Mouse (Mus musculus) ES-E14 (cell line): ENCODE data around the gene Arv1. TPM values are rescaled to one million over a fixed set of nuclear protein-coding genes. Genes with fewer than 3 reads are reported as not detected.
A peak's percentile ranks its signal among the peaks of the same experiment; 100 is the strongest.

ENCODE experiments used
- DNase-seq: peaks from one replicate; pipeline ENCODE4 v3.0.0-alpha.2; 2013; ENCODE audit warnings: low read depth, low spot score
- H3K27ac ChIP-seq: 2 replicates; pipeline ENCODE4 v1.5.1; 2012; ENCODE audit warnings: low read depth, mild to moderate bottlenecking, low read length, moderate library complexity, mixed read lengths; ENCODE audit not compliant: poor library complexity, insufficient read depth, severe bottlenecking
- H3K36me3 ChIP-seq: 2 replicates; pipeline ENCODE4 v1.6.1; 2012; ENCODE audit warnings: mild to moderate bottlenecking, low read length, moderate library complexity, mixed read lengths; ENCODE audit not compliant: control insufficient read depth, poor library complexity, insufficient read depth, severe bottlenecking
- H3K4me1 ChIP-seq, 2 experiments: fragments of 150-350 bp in 1 of 2; sonication (generic) in 1 of 2; 2 replicates each; pipeline ENCODE4 v1.6.1; 2012; ENCODE audit warnings: low read length in 2 of 2, mild to moderate bottlenecking in 1 of 2, mixed read lengths in 1 of 2; ENCODE audit not compliant: control insufficient read depth in 2 of 2, insufficient read depth in 2 of 2, poor library complexity in 1 of 2
- H3K4me3 ChIP-seq, 2 experiments: fragments of 150-350 bp in 1 of 2; sonication (generic) in 1 of 2; 2 replicates each; pipeline ENCODE4 v1.5.1; 2012; ENCODE audit warnings: low read length in 2 of 2, low read depth in 1 of 2, mild to moderate bottlenecking in 1 of 2, mixed read lengths in 1 of 2; ENCODE audit not compliant: insufficient read depth in 1 of 2, poor library complexity in 1 of 2, severe bottlenecking in 1 of 2
- H3K9ac ChIP-seq: 2 replicates; pipeline ENCODE4 v1.6.1; 2012; ENCODE audit warnings: low read depth, mild to moderate bottlenecking, low read length, mixed read lengths; ENCODE audit not compliant: poor library complexity, insufficient read depth, severe bottlenecking
- H3K9me3 ChIP-seq: fragments of 150-350 bp; sonication (generic); 2 replicates; pipeline ENCODE4 v1.6.1; 2012; ENCODE audit warnings: low read depth, mild to moderate bottlenecking, low read length; ENCODE audit not compliant: control insufficient read depth, insufficient read depth
- CHD2 ChIP-seq: IDR thresholded peaks from 2 replicates; pipeline ENCODE4 v1.6.1; 2014; ENCODE audit warnings: mild to moderate bottlenecking, low read depth, low read length, inconsistent platforms
- HCFC1 ChIP-seq: IDR thresholded peaks from 2 replicates; pipeline ENCODE4 v1.6.1; 2012; ENCODE audit warnings: low read length, inconsistent platforms, borderline replicate concordance; ENCODE audit not compliant: insufficient read depth
- MAFK ChIP-seq: IDR thresholded peaks from 2 replicates; pipeline ENCODE4 v1.6.1; 2014; ENCODE audit warnings: mild to moderate bottlenecking, low read depth, low read length, inconsistent platforms; ENCODE audit not compliant: insufficient read depth
- ZC3H11A ChIP-seq: IDR thresholded peaks from 2 replicates; pipeline ENCODE4 v1.6.1; 2012; ENCODE audit warnings: low read depth, mild to moderate bottlenecking, inconsistent platforms, low read length, borderline replicate concordance
- ZNF384 ChIP-seq: IDR thresholded peaks from 2 replicates; pipeline ENCODE4 v1.6.1; 2012; ENCODE audit warnings: low read depth, low read length, inconsistent platforms
- in situ Hi-C, 2 experiments: fragments of 600-800 bp; cut with MboI; formaldehyde crosslinking; loops; one replicate each; pipeline ENCODE4 v1.15.1; 2025; ENCODE audit warnings: low sequenced_read_pairs in 2 of 2, inconsistent platforms in 1 of 2; ENCODE audit not compliant: unreplicated experiment in 2 of 2
- total RNA-seq: library from RNA; depleted of rRNA; stranded (reverse); fragments of 300-350 nt; gene quantifications from 2 replicates; pipeline ENCODE4 v1.2.3, GENCODE M21; 2012

Gene Arv1
- total RNA-seq, 1 experiment: 25.1 TPM

- H3K4me1 ChIP-seq: peaks cover 0 to 14% of the 10 kb centered on the region in 2 experiments; a peak in 2 of 4 replicates
- in situ Hi-C loops: no loop called here
- DNase-seq: no peak
Observed at GRCm38 (mm10) chr8:124756153-124756552, 34.2 kb downstream of the Arv1 start.

GRCm38 (mm10) chr8:124756601-124757000 lies 34.7 kb downstream of the Arv1 start:
- Histone ChIP-seq H3K4me3 (no peak overlapping the region), H3K9ac (no peak overlapping the region), H3K4me1 (peaks cover 0 to 14% of the 10 kb centered on the region in 2 experiments; a peak in 2 of 4 replicates), H3K9me3 (no peaks in the 10 kb centered on the region), H3K27ac (peak overlapping the region; percentile 2; the same call in 1 of the 2 replicates), H3K36me3 (no peaks in the 10 kb centered on the region)
- in situ Hi-C loops: no loop called here
- no peak for TF ChIP-seq MAFK
- TF ChIP-seq ZNF384: no peak
- no peak for TF ChIP-seq HCFC1
- TF ChIP-seq ZC3H11A: no peak
- no peak for TF ChIP-seq CHD2
- no peak for DNase-seq

More at GRCm38 (mm10) chr8:124756153-124756552, 34.2 kb downstream of the Arv1 start:
- Histone ChIP-seq H3K4me3 (no peak overlapping the region), H3K9me3 (no peaks in the 10 kb centered on the region), H3K9ac (no peak overlapping the region), H3K36me3 (no peaks in the 10 kb centered on the region), H3K27ac (no peak overlapping the region)
- TF ChIP-seq MAFK (no peak), HCFC1 (no peak), ZNF384 (no peak), CHD2 (no peak), ZC3H11A (no peak)

DNA sequence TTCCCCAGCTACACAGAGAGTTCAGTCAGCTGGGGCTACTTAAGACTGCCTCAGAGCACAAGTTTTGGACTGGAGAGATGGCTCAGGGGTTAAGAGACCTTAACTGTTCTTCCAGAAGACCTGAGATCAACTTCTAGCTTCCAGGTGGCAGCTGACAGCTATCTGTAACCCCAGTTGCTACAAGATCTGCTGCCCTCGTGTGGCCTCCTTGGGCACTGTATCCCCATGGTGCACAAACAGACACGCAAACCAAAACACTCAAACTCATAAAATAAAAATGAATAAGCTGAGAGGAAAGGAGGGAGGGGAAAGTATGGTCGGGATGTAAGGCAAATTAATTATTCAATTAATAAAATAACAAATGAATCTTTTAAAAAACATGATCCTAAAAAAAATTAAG lies 36.6 kb downstream of the Arv1 start:
- Histone ChIP-seq H3K36me3 (no peaks in the 10 kb centered on the region), H3K9ac (no peak overlapping the region), H3K27ac (no peak overlapping the region), H3K9me3 (no peaks in the 10 kb centered on the region), H3K4me3 (no peak overlapping the region), H3K4me1 (peaks cover 0 to 10% of the 10 kb centered on the region in 2 experiments; a peak in 2 of 4 replicates)
- TF ChIP-seq MAFK: no peak
- 0 out of 2 replicates have a peak, but pooled peaks have one; percentile 6 for TF ChIP-seq ZC3H11A
- in situ Hi-C loops: no loop called here
- DNase-seq: no peak

- Histone ChIP-seq H3K9ac (no peak overlapping the region), H3K4me3 (no peak overlapping the region), H3K4me1 (0 out of 4 replicates have a peak, but pooled peaks cover 0 to 2% of the 10 kb centered on the region in 2 experiments), H3K27ac (no peak overlapping the region), H3K36me3 (no peaks in the 10 kb centered on the region), H3K9me3 (no peaks in the 10 kb centered on the region)
- TF ChIP-seq ZNF384: no peak
- no peak for TF ChIP-seq CHD2
- TF ChIP-seq HCFC1: no peak
- no peak for TF ChIP-seq MAFK
- no peak for TF ChIP-seq ZC3H11A
- DNase-seq: no peak
- in situ Hi-C loops: no loop called here
Observed at GRCm38 (mm10) chr8:124763061-124763460, 41.1 kb downstream of the Arv1 start.

GRCm38 (mm10) chr8:124772389-124772788 lies 50.5 kb downstream of the Arv1 start:
- DNase-seq: no peak
- Histone ChIP-seq H3K4me1 (peaks cover 0 to 2% of the 10 kb centered on the region in 2 experiments; a peak in 1 of 4 replicates), H3K9ac (no peak overlapping the region), H3K9me3 (no peaks in the 10 kb centered on the region), H3K27ac (no peak overlapping the region), H3K4me3 (no peak overlapping the region), H3K36me3 (no peaks in the 10 kb centered on the region)
- in situ Hi-C loops: no loop called here
- TF ChIP-seq ZC3H11A (no peak), CHD2 (no peak), MAFK (no peak), HCFC1 (no peak), ZNF384 (no peak)
